22 mouse cellular contexts compared by ENCODE assay signal in the genomic region with DNA sequence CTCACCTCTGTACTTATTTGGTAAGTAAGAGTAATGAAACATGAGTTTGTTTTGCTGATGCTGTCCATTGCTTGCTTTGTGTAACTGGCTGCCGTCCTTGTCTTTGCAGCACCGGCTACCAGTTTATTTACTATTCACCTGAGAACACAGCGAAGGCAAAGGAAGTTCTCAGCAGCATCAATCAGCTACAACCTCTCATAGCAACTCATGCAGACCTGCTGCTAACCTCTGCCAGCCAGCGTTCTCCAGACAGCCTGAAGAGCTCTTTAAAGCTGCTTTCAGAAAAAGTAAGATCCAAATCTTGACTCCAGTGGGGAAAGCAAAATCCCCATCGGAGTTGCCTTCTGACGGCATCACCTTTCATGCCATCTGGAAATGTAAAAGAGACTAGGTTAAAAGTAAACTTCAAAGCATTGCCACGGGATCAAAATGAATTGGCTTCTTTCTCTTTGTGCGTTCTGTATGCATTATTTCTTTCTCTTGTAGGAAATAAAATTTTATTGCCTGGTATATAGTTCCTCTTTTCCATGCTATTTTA.
A peak's percentile ranks its signal among the peaks of the same experiment; 100 is the strongest.
DNase-seq lines count a peak whose midpoint lies in the region; ATAC-seq and TF ChIP-seq lines count a peak whose summit lies in the region.
"Had no signal": no experiment of that assay in that cellular context is flagged by ENCODE, and none has a peak within 500 bp of the region (broad histone marks: within the 10 kb centered on the region; RNA-seq: fewer than 3 reads in every experiment).

No protein-coding gene starts in this region.

- peak; percentile 18 for DNase-seq in embryo, embryonic 10.5 days (ENCODE audit: low spot score)
- DNase-seq in embryo, embryonic 10 days (ENCODE audit: low spot score): no peak
- DNase-seq in lung, postnatal 25 days (ENCODE audit: low spot score): peak; percentile 3
- DNase-seq in lung, adult 2 months: no peak
- peak; percentile 5 for DNase-seq in embryonic facial prominence, embryonic 14.5 days (ENCODE audit: low spot score)
- no peak for DNase-seq in midbrain, postnatal 0 days (ENCODE audit: low spot score)
- no peak for DNase-seq in spleen, adult 12 weeks (ENCODE audit: low spot score)
- DNase-seq: adrenal gland, postnatal 14 days; cerebellum, adult 18-20 months; gastrocnemius, postnatal 10 days; heart, adult 18-20 months; kidney, adult 8-10 months; kidney, postnatal 14 days; layer of hippocampus, postnatal 36 days; right cerebral cortex, adult 18-20 months; thymus, postnatal 14 days had no signal

- no peak overlapping the region for H3K4me3 ChIP-seq in lung, adult 2 months (replicated peaks; ENCODE audit: extremely low read depth, low read depth, low read length)
- no peak overlapping the region for H3K4me3 ChIP-seq in embryonic facial prominence, embryonic 14.5 days (ENCODE audit: low read depth, low read length)
- H3K4me3 ChIP-seq in midbrain, postnatal 0 days (ENCODE audit: low read depth, low read length): no peak overlapping the region
- H3K4me3 ChIP-seq: forebrain, embryonic 12.5 days; layer of hippocampus, adult 2 months; neural tube, embryonic 13.5 days had no signal

- no peaks in the 10 kb centered on the region for H3K27me3 ChIP-seq in embryonic facial prominence, embryonic 14.5 days (replicated peaks; ENCODE audit: control insufficient read depth, insufficient read depth, low read length)
- H3K27me3 ChIP-seq in midbrain, postnatal 0 days (ENCODE audit: insufficient read depth, low read length): no peaks in the 10 kb centered on the region
- H3K27me3 ChIP-seq: forebrain, embryonic 12.5 days; neural tube, embryonic 13.5 days; Patski had no signal

- TF ChIP-seq POLR2A in lung, adult 2 months (IDR thresholded peaks at IDR 0.05; ENCODE audit: borderline replicate concordance, extremely low read depth, low read depth, low read length): no peak

- no peak overlapping the region for H3K9ac ChIP-seq in embryonic facial prominence, embryonic 14.5 days (ENCODE audit: low read depth, low read length)
- no peak overlapping the region for H3K9ac ChIP-seq in midbrain, postnatal 0 days (replicated peaks; ENCODE audit: low read length, poor library complexity, severe bottlenecking)
- H3K9ac ChIP-seq: forebrain, embryonic 12.5 days; neural tube, embryonic 13.5 days had no signal

- 73% methylated on average over 8 of the region's 8 CpGs for WGBS in lung, adult 2 months
- 20% methylated on average over 8 of the region's 8 CpGs for WGBS in embryonic facial prominence, embryonic 14.5 days
- 43% methylated on average over 8 of the region's 8 CpGs for WGBS in midbrain, postnatal 0 days

- no peak for TF ChIP-seq CTCF in lung, adult 2 months (IDR thresholded peaks at IDR 0.05; ENCODE audit: insufficient read depth, low read length)
- TF ChIP-seq CTCF in midbrain, postnatal 0 days (IDR thresholded peaks at IDR 0.05): no peak

- no peaks in the 10 kb centered on the region for H3K4me1 ChIP-seq in lung, adult 2 months (ENCODE audit: control insufficient read depth, insufficient read depth, low read length)
- no peaks in the 10 kb centered on the region for H3K4me1 ChIP-seq in embryonic facial prominence, embryonic 14.5 days (ENCODE audit: control insufficient read depth, insufficient read depth, low read length)
- H3K4me1 ChIP-seq in midbrain, postnatal 0 days (ENCODE audit: insufficient read depth, low read length): no peaks in the 10 kb centered on the region
- H3K4me1 ChIP-seq: forebrain, embryonic 12.5 days; neural tube, embryonic 13.5 days had no signal

- H3K36me3 ChIP-seq in embryonic facial prominence, embryonic 14.5 days (ENCODE audit: control insufficient read depth, insufficient read depth, low read length): no peaks in the 10 kb centered on the region
- no peaks in the 10 kb centered on the region for H3K36me3 ChIP-seq in midbrain, postnatal 0 days (ENCODE audit: insufficient read depth, low read length)
- H3K36me3 ChIP-seq: forebrain, embryonic 12.5 days; neural tube, embryonic 13.5 days had no signal

- no peak overlapping the region for H3K27ac ChIP-seq in embryonic facial prominence, embryonic 14.5 days (replicated peaks; ENCODE audit: low read depth, low read length)
- H3K27ac ChIP-seq in midbrain, postnatal 0 days (ENCODE audit: low read depth, low read length): no peak overlapping the region
- H3K27ac ChIP-seq: forebrain, embryonic 12.5 days; layer of hippocampus, adult 2 months; neural tube, embryonic 13.5 days had no signal

- H3K9me3 ChIP-seq in embryonic facial prominence, embryonic 14.5 days (ENCODE audit: control insufficient read depth, low read length): no peaks in the 10 kb centered on the region
- no peaks in the 10 kb centered on the region for H3K9me3 ChIP-seq in midbrain, postnatal 0 days (ENCODE audit: low read length)
- H3K9me3 ChIP-seq: forebrain, embryonic 12.5 days; neural tube, embryonic 13.5 days had no signal

- H3K4me2 ChIP-seq in embryonic facial prominence, embryonic 14.5 days (ENCODE audit: low read depth, low read length): no peak overlapping the region
- H3K4me2 ChIP-seq in midbrain, postnatal 0 days (ENCODE audit: low read depth, low read length, poor library complexity, severe bottlenecking): no peak overlapping the region
- H3K4me2 ChIP-seq: forebrain, embryonic 12.5 days; liver, embryonic 11.5 days; neural tube, embryonic 13.5 days had no signal

- ATAC-seq in embryonic facial prominence, embryonic 14.5 days (ENCODE audit: low read depth): no peak
- 0 out of 2 replicates have a peak, but pooled peaks have one; percentile 47 for ATAC-seq in midbrain, postnatal 0 days (ENCODE audit: low FRiP score)
- ATAC-seq: CD4-positive, CD25-positive, alpha-beta regulatory T cell, adult 4 months; Patski had no signal

Comparison
In these comparisons a context has a peak if more than half of its experiments do, and no peak if none do; other contexts are left out.
1. DNase-seq: peak in embryo, embryonic 10.5 days (single experiment), lung, postnatal 25 days (single experiment) and embryonic facial prominence, embryonic 14.5 days (single experiment); none in embryo, embryonic 10 days (single experiment), lung, adult 2 months (single experiment), midbrain, postnatal 0 days (single experiment) and spleen, adult 12 weeks (single experiment).